Mouse (Mus musculus): Measurements from ENCODE around the gene Actrt2. TPM values are rescaled to one million over a fixed set of nuclear protein-coding genes. Genes with fewer than 3 reads are reported as not detected.

Gene Actrt2
- polyA plus RNA-seq (2015; fragmentation: Nextera tagmentation; extraction: Ambion mirVana), result not detected in 2 replicates

DNA sequence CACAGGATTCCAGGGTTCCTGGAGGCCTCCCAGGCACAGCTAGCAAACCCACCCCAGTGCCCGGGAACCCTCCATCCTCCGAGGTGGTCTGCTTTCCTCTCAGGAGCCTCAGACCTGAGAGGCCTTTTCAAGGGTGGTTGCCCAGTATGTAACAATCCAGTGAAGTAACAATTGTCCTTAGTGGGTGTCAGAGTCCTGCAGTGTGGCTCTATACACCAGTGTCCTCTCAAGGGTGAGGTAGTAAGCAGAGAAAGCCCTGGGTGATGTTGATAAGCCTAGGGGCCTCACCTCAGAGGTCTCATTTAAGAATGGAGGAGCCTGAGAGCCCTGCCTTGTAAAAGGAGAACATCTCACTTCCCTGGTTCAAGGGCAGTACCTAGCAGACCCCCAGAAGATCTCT, at the start of gene Actrt2:
Actrt2 (minus strand) TSS at position 101 of the 400 bp plus-strand sequence.
- no peaks in the 10 kb centered on the region for H3K9me3 ChIP-seq
- H3K9ac ChIP-seq, result no peak within 1 kb of the TSS
- peaks cover 24% of the 10 kb centered on the region for H3K27me3 ChIP-seq
- WGBS, result 85% methylated on average over 2 of the region's 2 CpGs
- H3K27ac ChIP-seq, result no peak within 1 kb of the TSS
- no peak for ATAC-seq (ENCODE audit: insufficient number of reproducible peaks, low FRiP score, low TSS enrichment, low read depth)
- H3K4me1 ChIP-seq, result peaks cover 28% of the 10 kb centered on the region
- no peak within 1 kb of the TSS for H3K4me2 ChIP-seq
- H3K4me3 ChIP-seq, result no peak within 1 kb of the TSS
- H3K36me3 ChIP-seq, result no peaks in the 10 kb centered on the region

DNA sequence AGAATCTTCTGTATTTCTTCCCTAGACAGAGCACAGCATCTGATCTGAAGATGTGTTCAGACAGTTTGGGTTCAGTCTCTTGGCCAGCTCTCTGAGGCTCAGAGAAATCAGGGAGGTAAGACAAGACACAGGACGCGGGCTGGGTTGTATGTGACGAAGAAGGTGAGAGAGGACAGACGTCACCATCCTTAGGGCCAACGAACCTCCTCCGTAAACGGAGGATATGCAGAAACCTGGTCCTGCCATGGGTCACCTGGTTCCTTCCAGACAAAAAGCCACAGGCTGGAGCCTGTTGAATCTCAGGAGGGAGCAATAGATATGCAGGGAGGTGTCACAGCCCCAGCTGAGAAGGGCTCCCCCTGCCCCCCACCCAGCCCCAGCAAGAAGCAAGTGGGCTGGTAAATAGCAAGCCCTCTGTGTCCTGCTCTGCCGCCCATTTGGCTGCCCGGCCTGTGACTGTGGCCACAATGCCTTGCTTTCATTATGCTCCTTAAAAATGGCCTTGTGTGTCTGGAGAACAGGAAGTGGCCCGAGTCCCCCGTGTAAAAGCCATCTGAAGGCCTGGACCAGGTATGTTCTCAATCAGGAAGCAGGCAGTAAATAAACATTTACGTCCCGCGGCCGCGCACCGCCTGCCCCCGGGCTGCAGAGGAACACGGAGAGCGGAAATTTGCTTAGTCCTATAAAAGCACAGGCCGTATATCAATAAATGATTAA, 41.9 kb upstream of the Actrt2 start:
- H3K36me3 ChIP-seq, result no peaks in the 10 kb centered on the region
- H3K27me3 ChIP-seq, result peaks cover 45% of the 10 kb centered on the region
- H3K4me3 ChIP-seq, result no peak overlapping the region
- H3K9ac ChIP-seq, result no peak overlapping the region
- H3K4me2 ChIP-seq, result no peak overlapping the region
- H3K9me3 ChIP-seq, result no peaks in the 10 kb centered on the region
- peaks cover 38% of the 10 kb centered on the region for H3K4me1 ChIP-seq
- 31% methylated on average over 21 of the region's 21 CpGs for WGBS
- H3K27ac ChIP-seq, result no peak overlapping the region
- ATAC-seq (ENCODE audit: insufficient number of reproducible peaks, low FRiP score, low TSS enrichment, low read depth), result no peak

DNA sequence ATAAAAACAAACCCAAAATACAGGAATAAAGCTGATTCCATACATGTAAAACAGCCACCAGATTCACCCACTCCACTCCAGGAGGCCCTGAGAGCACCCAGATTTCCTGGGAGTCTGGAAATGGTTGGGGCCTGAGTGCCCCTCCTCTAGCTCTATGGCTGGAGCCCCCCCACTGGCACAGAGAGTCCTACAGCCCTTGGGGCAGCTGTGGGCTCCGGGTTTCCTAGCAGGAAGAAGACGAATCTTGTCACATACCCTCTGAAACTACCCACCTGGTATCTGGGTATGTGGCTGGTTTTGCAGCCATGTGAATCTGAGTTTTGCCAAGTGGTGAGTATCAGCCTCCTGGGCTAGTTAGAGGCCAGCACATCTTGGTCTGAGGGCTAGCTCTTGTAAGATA, 41.1 kb upstream of the Actrt2 start:
- no peaks in the 10 kb centered on the region for H3K9me3 ChIP-seq
- H3K36me3 ChIP-seq, result no peaks in the 10 kb centered on the region
- no peak overlapping the region for H3K27ac ChIP-seq
- H3K4me1 ChIP-seq, result peaks cover 44% of the 10 kb centered on the region
- no peak overlapping the region for H3K9ac ChIP-seq
- no peak overlapping the region for H3K4me3 ChIP-seq
- H3K27me3 ChIP-seq, result peaks cover 46% of the 10 kb centered on the region
- H3K4me2 ChIP-seq, result no peak overlapping the region
- no peak for ATAC-seq (ENCODE audit: insufficient number of reproducible peaks, low FRiP score, low TSS enrichment, low read depth)
- whole genome bisulfite sequencing, result 34% methylated on average over 2 of the region's 2 CpGs

DNA sequence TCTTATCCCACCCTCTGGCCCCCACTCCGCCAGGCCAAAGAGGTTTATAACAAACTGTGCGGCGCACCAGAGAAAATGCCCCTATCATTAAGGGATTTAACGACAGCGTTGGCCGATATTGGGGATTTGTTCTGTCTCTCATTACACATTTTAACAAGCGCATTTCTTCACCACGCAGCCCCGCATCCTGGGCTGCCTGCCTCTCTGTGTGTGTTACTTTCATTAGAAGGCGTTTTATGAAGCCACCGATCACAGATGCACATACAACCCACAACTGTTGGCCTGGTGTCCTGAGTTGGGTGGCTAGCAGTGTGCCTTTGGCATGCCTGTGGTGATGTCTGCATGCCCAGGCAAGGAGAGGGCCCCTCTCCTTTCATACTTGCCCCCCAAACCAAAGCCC, 40.6 kb upstream of the Actrt2 start:
- 16% methylated on average over 11 of the region's 11 CpGs for WGBS
- Histone ChIP-seq H3K27me3 (peaks cover 46% of the 10 kb centered on the region), H3K4me3 (no peak overlapping the region), H3K9me3 (no peaks in the 10 kb centered on the region), H3K27ac (no peak overlapping the region), H3K4me1 (peaks cover 48% of the 10 kb centered on the region), H3K36me3 (no peaks in the 10 kb centered on the region), H3K9ac (no peak overlapping the region), H3K4me2 (no peak overlapping the region)
- ATAC-seq (ENCODE audit: insufficient number of reproducible peaks, low FRiP score, low TSS enrichment, low read depth), result no peak

DNA sequence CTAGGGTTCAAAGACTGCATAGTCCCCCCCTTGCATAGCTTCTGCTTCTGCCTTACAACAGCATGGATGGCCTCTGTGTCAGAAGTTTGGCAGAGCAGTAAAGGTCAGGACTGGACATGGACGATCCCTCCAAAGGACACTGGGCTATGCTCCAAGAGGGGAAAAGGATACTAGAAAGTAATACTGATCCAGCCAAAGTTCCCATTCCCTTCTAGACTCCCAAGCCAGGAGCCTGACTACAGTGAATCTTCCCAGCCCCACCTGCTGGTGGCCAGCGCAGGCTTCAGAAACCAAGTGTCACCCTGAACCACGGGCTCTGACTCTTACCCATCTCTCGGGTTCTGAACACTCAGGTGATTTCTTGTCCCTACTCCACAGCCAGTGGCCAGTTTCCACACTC, 39.9 kb upstream of the Actrt2 start:
- no peak overlapping the region for H3K4me2 ChIP-seq

DNA sequence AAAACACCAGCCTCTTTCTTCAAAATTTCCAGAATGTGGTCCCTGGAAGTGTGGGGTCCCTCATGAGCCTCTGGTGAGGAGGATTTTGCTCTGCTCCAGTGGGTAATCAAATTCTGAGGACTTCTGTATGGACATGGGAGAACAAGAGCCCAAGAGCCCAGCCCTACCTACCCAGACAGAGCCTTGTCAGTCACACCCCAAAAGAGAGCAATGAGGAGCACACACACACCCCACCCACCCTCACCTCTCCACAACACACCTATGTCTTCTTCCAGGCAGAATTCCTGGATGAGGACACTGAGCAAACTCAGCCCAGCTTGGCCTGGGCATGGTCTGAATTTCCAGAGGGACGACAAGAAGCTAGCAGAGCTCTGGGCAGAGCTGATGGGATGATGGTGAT, 38.8 kb upstream of the Actrt2 start:
- no peaks in the 10 kb centered on the region for H3K36me3 ChIP-seq
- 80% methylated on average over 1 of the region's 1 CpGs for WGBS
- no peaks in the 10 kb centered on the region for H3K9me3 ChIP-seq
- H3K27ac ChIP-seq, result no peak overlapping the region
- no peak for ATAC-seq (ENCODE audit: insufficient number of reproducible peaks, low FRiP score, low TSS enrichment, low read depth)
- H3K9ac ChIP-seq, result no peak overlapping the region
- no peak overlapping the region for H3K4me3 ChIP-seq
- H3K27me3 ChIP-seq, result peaks cover 39% of the 10 kb centered on the region
- no peak overlapping the region for H3K4me2 ChIP-seq
- peaks cover 62% of the 10 kb centered on the region for H3K4me1 ChIP-seq

More for the DNA sequence above, 39.9 kb upstream of the Actrt2 start:
- Histone ChIP-seq H3K27ac (no peak overlapping the region), H3K4me3 (no peak overlapping the region), H3K27me3 (peaks cover 46% of the 10 kb centered on the region), H3K4me1 (peaks cover 52% of the 10 kb centered on the region), H3K36me3 (no peaks in the 10 kb centered on the region), H3K9me3 (no peaks in the 10 kb centered on the region), H3K9ac (no peak overlapping the region)
- ATAC-seq (ENCODE audit: insufficient number of reproducible peaks, low FRiP score, low TSS enrichment, low read depth), result no peak
- WGBS, result 68% methylated on average over 4 of the region's 4 CpGs

DNA sequence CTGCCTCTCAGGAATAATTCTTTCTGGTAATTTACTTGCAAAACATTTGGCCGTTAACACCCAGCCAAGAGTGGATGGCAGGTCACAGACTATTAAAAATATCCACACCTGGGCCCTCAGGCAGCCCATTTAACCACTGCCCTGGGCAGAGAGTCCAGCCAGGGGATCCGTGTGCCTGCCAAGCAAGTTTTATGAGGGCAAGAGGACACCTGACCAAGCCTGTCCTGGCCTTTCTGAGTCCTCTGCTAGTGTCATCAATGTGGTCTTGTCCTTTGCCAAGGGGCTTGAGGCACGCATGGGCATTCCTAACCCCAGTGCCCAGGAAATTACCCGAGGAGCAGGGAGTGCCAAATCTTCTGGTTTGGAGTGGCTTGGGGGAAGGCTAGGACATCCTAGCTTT, 38.0 kb upstream of the Actrt2 start:
- Histone ChIP-seq H3K27ac (no peak overlapping the region), H3K36me3 (no peaks in the 10 kb centered on the region), H3K9ac (no peak overlapping the region), H3K27me3 (peaks cover 34% of the 10 kb centered on the region), H3K4me3 (no peak overlapping the region), H3K9me3 (no peaks in the 10 kb centered on the region), H3K4me2 (no peak overlapping the region), H3K4me1 (peaks cover 70% of the 10 kb centered on the region)
- WGBS, result 37% methylated on average over 4 of the region's 4 CpGs
- no peak for ATAC-seq (ENCODE audit: insufficient number of reproducible peaks, low FRiP score, low TSS enrichment, low read depth)

DNA sequence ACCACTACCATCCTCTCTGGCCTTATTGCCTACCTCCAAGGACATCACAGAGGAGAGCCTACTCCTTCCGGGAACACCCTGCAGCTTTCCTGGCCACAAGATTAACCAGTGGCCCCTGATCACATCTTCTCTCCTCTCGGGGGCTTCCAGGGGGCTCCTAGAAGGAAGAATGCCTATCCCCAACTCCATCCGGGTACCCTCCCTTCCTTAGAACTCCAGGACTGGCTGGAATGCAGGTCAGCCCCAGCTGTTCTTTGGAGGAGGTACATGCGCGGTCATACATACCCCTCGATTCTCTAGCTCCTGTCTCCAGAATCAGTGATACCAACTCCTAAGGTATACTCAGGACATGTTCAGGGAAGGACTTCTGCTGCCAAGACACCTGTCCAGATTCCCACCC, 37.4 kb upstream of the Actrt2 start:
- Histone ChIP-seq H3K4me2 (no peak overlapping the region), H3K9me3 (no peaks in the 10 kb centered on the region), H3K9ac (no peak overlapping the region), H3K4me1 (peaks cover 69% of the 10 kb centered on the region), H3K36me3 (no peaks in the 10 kb centered on the region), H3K4me3 (no peak overlapping the region), H3K27me3 (peaks cover 29% of the 10 kb centered on the region), H3K27ac (no peak overlapping the region)
- 76% methylated on average over 6 of the region's 6 CpGs for WGBS
- no peak for ATAC-seq (ENCODE audit: insufficient number of reproducible peaks, low FRiP score, low TSS enrichment, low read depth)

DNA sequence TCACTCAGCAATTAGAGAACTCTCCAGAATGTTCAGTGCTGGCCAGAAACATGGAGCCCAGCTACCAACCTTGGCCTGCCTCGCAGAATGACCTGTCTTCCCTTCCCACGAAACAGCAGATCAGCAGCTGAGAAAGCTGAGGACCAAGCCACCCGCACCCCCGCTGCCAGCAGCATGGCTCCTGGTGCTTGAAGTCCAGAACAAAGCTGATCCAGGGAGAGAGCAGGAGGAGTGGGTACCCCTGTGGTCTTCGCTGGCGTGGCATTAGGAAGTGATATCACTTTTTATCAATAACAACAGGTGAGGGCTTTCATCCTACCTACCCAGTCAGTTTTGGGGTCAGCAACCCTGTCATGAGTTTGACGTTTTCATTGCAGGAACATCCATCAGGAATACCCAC, 36.9 kb upstream of the Actrt2 start:
- Histone ChIP-seq H3K4me2 (no peak overlapping the region), H3K4me1 (peaks cover 65% of the 10 kb centered on the region), H3K36me3 (no peaks in the 10 kb centered on the region), H3K27me3 (peaks cover 27% of the 10 kb centered on the region), H3K9ac (no peak overlapping the region), H3K4me3 (no peak overlapping the region), H3K27ac (no peak overlapping the region), H3K9me3 (no peaks in the 10 kb centered on the region)
- 84% methylated on average over 7 of the region's 7 CpGs for WGBS
- ATAC-seq (ENCODE audit: insufficient number of reproducible peaks, low FRiP score, low TSS enrichment, low read depth), result no peak

DNA sequence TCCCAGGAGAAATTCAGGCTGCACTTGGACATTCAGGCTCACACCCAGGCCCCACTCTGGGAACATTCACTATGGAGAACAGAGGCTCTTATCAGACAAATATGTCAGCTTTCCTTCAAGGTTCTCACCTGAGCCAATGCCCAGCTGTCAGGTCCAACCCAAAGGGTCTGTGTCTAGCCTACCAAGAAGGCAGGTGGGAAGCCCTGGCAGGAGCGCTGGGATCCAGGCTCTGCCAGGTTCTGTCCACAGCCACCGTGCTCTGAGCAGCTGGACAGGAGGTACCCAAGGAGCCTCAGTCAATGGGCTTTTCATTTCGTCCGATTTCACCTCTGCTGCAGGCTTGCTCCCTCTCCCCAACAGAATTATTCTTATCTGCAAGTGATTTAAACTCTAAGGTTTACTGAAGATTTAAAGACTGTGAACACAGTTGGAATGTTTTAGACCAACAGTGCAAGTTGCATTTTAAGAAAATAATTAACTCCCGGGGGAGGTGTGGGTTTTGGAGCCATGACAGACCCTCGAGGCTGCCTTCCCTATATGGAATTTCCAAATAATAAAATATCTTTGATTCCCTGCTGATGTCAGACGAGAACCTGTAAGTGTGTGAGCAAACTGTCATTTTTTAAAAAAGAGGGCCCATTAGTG, 35.9 kb upstream of the Actrt2 start:
- no peaks in the 10 kb centered on the region for H3K36me3 ChIP-seq
- H3K4me1 ChIP-seq, result peaks cover 63% of the 10 kb centered on the region
- no peak overlapping the region for H3K4me3 ChIP-seq
- H3K9me3 ChIP-seq, result no peaks in the 10 kb centered on the region
- no peak overlapping the region for H3K4me2 ChIP-seq
- peaks cover 22% of the 10 kb centered on the region for H3K27me3 ChIP-seq
- no peak overlapping the region for H3K27ac ChIP-seq
- 27% methylated on average over 7 of the region's 7 CpGs for WGBS
- no peak for ATAC-seq (ENCODE audit: insufficient number of reproducible peaks, low FRiP score, low TSS enrichment, low read depth)
- H3K9ac ChIP-seq, result no peak overlapping the region

DNA sequence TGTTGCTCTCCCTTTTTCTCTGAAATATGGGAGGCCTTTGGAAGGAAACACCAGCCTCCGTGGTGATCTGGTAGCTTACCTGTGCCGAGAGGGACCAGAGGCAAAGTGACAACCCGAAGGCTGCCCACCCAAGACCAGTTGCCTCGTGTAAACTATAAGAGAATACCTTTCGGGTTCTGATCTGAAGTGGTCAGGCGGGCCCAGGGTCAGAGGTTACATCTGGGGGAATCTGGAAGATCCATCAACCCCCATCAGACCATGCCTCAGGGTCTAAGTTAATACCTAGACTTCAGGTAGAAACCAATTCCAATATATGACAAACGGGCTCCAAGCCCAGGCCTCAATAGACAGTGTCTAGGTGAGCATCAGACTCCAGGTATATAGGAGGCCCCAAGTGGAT, 35.3 kb upstream of the Actrt2 start:
- 84% methylated on average over 7 of the region's 7 CpGs for WGBS
- Histone ChIP-seq H3K9ac (no peak overlapping the region), H3K4me3 (no peak overlapping the region), H3K27ac (no peak overlapping the region), H3K4me1 (peaks cover 62% of the 10 kb centered on the region), H3K9me3 (no peaks in the 10 kb centered on the region), H3K4me2 (no peak overlapping the region), H3K27me3 (peaks cover 17% of the 10 kb centered on the region), H3K36me3 (no peaks in the 10 kb centered on the region)
- ATAC-seq (ENCODE audit: insufficient number of reproducible peaks, low FRiP score, low TSS enrichment, low read depth), result no peak

DNA sequence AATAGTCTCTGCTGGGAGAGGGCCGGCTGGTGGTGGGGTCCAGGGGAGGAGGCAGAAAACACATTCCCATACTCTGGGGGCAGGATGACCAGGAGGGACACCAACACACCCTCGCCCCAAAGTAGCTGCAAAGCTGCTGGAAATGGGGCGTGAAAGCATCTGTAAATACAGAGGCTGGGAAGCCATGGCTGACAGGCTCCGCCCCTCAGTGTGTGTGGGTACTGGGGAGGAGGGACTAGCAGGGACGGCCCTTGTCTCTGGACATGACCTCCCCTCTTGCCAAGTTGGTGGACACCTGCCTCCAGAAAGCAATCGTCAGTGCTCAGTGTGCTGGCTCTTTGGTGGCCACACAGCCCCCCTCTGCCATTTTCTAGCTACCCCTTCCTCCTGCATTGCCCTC, 34.5 kb upstream of the Actrt2 start:
- H3K4me1 ChIP-seq, result peaks cover 64% of the 10 kb centered on the region
- no peaks in the 10 kb centered on the region for H3K9me3 ChIP-seq
- H3K4me2 ChIP-seq, result no peak overlapping the region
- 73% methylated on average over 6 of the region's 6 CpGs for WGBS
- H3K27me3 ChIP-seq, result peaks cover 15% of the 10 kb centered on the region; the same call in 1 of the 2 replicates
- H3K4me3 ChIP-seq, result no peak overlapping the region
- H3K27ac ChIP-seq, result no peak overlapping the region
- no peak for ATAC-seq (ENCODE audit: insufficient number of reproducible peaks, low FRiP score, low TSS enrichment, low read depth)
- H3K9ac ChIP-seq, result no peak overlapping the region
- H3K36me3 ChIP-seq, result no peaks in the 10 kb centered on the region
